Mouse (Mus musculus): Measurements from ENCODE around the gene Klhdc1. TPM values are rescaled to one million over a fixed set of nuclear protein-coding genes. Genes with fewer than 3 reads are reported as not detected.
A peak's percentile ranks its signal among the peaks of the same experiment; 100 is the strongest.

The Klhdc1 gene
- polyA plus RNA-seq (2014; fragmentation: Nextera tagmentation; extraction: Ambion mirVana): 3.1 and 3.8 TPM in 2 replicates

- 73% methylated on average over 6 of the region's 6 CpGs for WGBS
- Histone ChIP-seq H3K9me3 (ENCODE audit: control insufficient read depth, low read length) (no peaks in the 10 kb centered on the region), H3K9ac (ENCODE audit: low read length) (peak within 1 kb of the TSS; percentile 94), H3K4me3 (ENCODE audit: low read depth, low read length) (peak within 1 kb of the TSS; percentile 71), H3K27ac (ENCODE audit: low read depth, low read length) (no peak within 1 kb of the TSS), H3K27me3 (ENCODE audit: control insufficient read depth, insufficient read depth, low read length) (no peaks in the 10 kb centered on the region), H3K4me1 (replicated peaks; ENCODE audit: control insufficient read depth, insufficient read depth, low read length) (0 out of 2 replicates have a peak, but pooled peaks cover 2% of the 10 kb centered on the region), H3K36me3 (ENCODE audit: control insufficient read depth, insufficient read depth, low read length) (no peaks in the 10 kb centered on the region), H3K4me2 (ENCODE audit: low read depth, low read length, severe bottlenecking) (peak within 1 kb of the TSS; percentile 79)
- DNase-seq (ENCODE audit: low spot score) (no peak), ATAC-seq (replicated peaks; ENCODE audit: low FRiP score) (no peak)
Observed at GRCm38 (mm10) chr12:69240876-69241275, at the start of gene Klhdc1. Gene Klhdc1, plus strand, starts transcription at chr12:69241176.

GRCm38 (mm10) chr12:69191396-69191795, 49.6 kb upstream of the Klhdc1 start:
- Histone ChIP-seq H3K36me3 (ENCODE audit: control insufficient read depth, insufficient read depth, low read length) (no peaks in the 10 kb centered on the region; the same call in 1 of the 2 replicates), H3K27me3 (ENCODE audit: control insufficient read depth, insufficient read depth, low read length) (no peaks in the 10 kb centered on the region), H3K4me1 (replicated peaks; ENCODE audit: control insufficient read depth, insufficient read depth, low read length) (no peaks in the 10 kb centered on the region), H3K27ac (ENCODE audit: low read depth, low read length) (no peak overlapping the region), H3K4me3 (ENCODE audit: low read depth, low read length) (no peak overlapping the region), H3K9ac (ENCODE audit: low read length) (no peak overlapping the region), H3K4me2 (ENCODE audit: low read depth, low read length, severe bottlenecking) (no peak overlapping the region), H3K9me3 (ENCODE audit: control insufficient read depth, low read length) (no peaks in the 10 kb centered on the region)
- WGBS: 89% methylated on average over 5 of the region's 5 CpGs
- ATAC-seq (replicated peaks; ENCODE audit: low FRiP score): no peak
- DNase-seq (ENCODE audit: low spot score): no peak

DNA sequence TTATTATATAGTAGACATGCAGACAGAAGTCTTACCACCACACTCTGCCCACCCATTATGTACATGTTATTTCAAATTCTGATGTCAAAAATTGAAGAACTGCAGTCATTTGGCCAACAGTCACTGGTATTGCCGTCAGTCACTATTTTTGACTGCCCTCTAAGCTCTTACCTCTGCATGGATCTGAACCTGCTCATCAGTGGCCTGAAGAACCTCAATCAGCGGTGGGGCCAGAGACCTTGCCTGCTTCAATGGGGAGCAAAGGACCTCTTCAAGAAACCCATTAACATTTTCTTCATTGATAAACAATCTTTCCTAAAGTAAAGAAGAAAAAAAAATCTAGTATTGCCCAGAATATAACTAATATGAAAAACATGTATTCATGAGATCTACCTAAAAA, 48.3 kb upstream of the Klhdc1 start:
- Histone ChIP-seq H3K9ac (ENCODE audit: low read length) (no peak overlapping the region), H3K27ac (ENCODE audit: low read depth, low read length) (no peak overlapping the region), H3K27me3 (ENCODE audit: control insufficient read depth, insufficient read depth, low read length) (no peaks in the 10 kb centered on the region), H3K4me2 (ENCODE audit: low read depth, low read length, severe bottlenecking) (no peak overlapping the region), H3K4me1 (replicated peaks; ENCODE audit: control insufficient read depth, insufficient read depth, low read length) (no peaks in the 10 kb centered on the region), H3K9me3 (ENCODE audit: control insufficient read depth, low read length) (no peaks in the 10 kb centered on the region), H3K4me3 (ENCODE audit: low read depth, low read length) (no peak overlapping the region), H3K36me3 (ENCODE audit: control insufficient read depth, insufficient read depth, low read length) (no peaks in the 10 kb centered on the region; the same call in 1 of the 2 replicates)
- 94% methylated on average over 2 of the region's 2 CpGs for WGBS
- ATAC-seq (replicated peaks; ENCODE audit: low FRiP score) (no peak), DNase-seq (ENCODE audit: low spot score) (no peak)

DNA sequence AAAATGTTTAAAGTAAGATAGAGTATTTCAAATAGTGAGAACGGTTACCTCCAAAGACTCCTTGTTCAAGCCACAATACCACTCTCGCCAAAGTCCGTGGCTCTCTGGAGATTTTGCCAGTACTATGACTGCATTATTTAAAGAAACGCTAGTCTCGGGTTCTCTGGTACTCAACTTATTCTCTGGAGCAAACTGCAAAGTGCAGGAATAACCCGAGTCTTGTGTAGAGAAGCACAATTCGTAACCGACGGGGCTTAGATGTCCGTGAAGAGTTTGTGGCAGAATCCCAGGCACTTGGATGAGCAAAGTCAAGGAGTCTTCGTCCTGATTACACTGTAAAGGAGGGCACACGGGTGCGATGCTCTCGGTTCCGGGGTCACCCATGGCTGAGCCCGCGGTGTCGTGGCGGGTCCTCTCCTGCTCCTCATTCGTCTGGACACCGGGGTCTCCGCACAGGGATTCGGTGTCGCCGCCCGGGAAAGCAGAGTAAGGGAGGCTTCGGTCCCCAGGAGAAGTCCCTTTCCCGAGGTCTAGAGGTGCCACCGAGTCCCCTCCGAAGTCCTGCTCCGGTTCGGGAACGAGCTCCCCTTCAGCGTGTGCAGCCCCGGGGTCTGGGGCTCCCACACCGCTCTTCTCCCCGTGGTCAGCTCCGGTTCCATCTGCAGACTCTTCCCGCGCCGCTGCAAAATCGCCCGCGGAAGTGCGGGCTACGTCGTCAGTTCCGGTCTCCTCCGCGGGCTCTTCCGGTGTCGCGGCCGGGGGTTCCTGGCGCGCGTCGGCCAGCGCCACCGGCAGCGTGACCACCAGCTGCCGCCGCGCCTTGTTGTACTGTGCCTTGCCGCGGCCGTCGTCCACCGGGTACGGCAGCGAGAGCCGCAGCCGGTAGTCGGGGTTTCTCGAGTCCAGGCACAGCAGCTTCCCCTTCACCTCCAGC, 44.3 kb upstream of the Klhdc1 start, which contains the start of gene Gm49383:
Gene Gm49383 (minus strand): TSS at position 661 of the 934 bp plus-strand sequence.
- H3K27ac ChIP-seq (ENCODE audit: low read depth, low read length): peak within 1 kb of the TSS; percentile 85
- no peaks in the 10 kb centered on the region for H3K9me3 ChIP-seq (ENCODE audit: control insufficient read depth, low read length)
- H3K36me3 ChIP-seq (ENCODE audit: control insufficient read depth, insufficient read depth, low read length): peaks cover 5% of the 10 kb centered on the region; the same call in 1 of the 2 replicates
- under 1% methylated on average over 75 of the region's 75 CpGs for WGBS
- ATAC-seq (replicated peaks; ENCODE audit: low FRiP score) (peak; percentile 83), DNase-seq (ENCODE audit: low spot score) (peak; percentile 87)
- H3K27me3 ChIP-seq (ENCODE audit: control insufficient read depth, insufficient read depth, low read length): no peaks in the 10 kb centered on the region
- H3K9ac ChIP-seq (ENCODE audit: low read length): peak within 1 kb of the TSS; percentile 85
- H3K4me2 ChIP-seq (ENCODE audit: low read depth, low read length, severe bottlenecking): peak within 1 kb of the TSS; percentile 93
- no peaks in the 10 kb centered on the region for H3K4me1 ChIP-seq (replicated peaks; ENCODE audit: control insufficient read depth, insufficient read depth, low read length)
- peak within 1 kb of the TSS; percentile 93 for H3K4me3 ChIP-seq (ENCODE audit: low read depth, low read length)

GRCm38 (mm10) chr12:69197378-69198163, 43.4 kb upstream of the Klhdc1 start:
- Histone ChIP-seq H3K27me3 (ENCODE audit: control insufficient read depth, insufficient read depth, low read length) (no peaks in the 10 kb centered on the region), H3K9me3 (ENCODE audit: control insufficient read depth, low read length) (no peaks in the 10 kb centered on the region), H3K9ac (ENCODE audit: low read length) (peak overlapping the region; percentile 85), H3K4me2 (ENCODE audit: low read depth, low read length, severe bottlenecking) (peak overlapping the region; percentile 93), H3K4me3 (ENCODE audit: low read depth, low read length) (peak overlapping the region; percentile 93), H3K4me1 (replicated peaks; ENCODE audit: control insufficient read depth, insufficient read depth, low read length) (no peaks in the 10 kb centered on the region), H3K27ac (ENCODE audit: low read depth, low read length) (peak overlapping the region; percentile 85), H3K36me3 (ENCODE audit: control insufficient read depth, insufficient read depth, low read length) (peaks cover 8% of the 10 kb centered on the region)
- peak; percentile 75 for DNase-seq (ENCODE audit: low spot score)
- ATAC-seq (replicated peaks; ENCODE audit: low FRiP score): peak; percentile 75
- under 1% methylated on average over 94 of the region's 94 CpGs for WGBS

DNA sequence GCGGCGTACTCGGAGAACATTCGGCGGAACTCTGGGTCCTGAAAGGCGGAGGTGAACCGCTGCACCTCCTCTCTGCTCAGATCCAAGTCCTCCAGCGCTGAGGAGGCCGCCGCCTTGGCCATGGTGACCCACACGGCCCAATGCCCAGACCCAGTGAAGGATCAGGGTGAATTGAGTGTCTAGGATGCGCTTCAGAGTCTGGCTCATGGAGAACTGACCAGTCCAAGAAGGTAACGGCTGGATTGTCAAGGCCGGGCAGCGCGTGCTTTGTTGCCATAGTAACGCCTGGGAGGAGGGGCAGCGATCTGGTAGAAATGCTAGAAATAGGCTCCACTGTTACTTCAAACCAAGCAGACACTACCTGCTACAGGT, 42.8 kb upstream of the Klhdc1 start, which contains the start of gene Dnaaf2:
Gene Dnaaf2 (minus strand): TSS at position 266 of the 372 bp plus-strand sequence.
- Histone ChIP-seq H3K4me1 (replicated peaks; ENCODE audit: control insufficient read depth, insufficient read depth, low read length) (no peaks in the 10 kb centered on the region), H3K9ac (ENCODE audit: low read length) (peak within 1 kb of the TSS; percentile 85), H3K27me3 (ENCODE audit: control insufficient read depth, insufficient read depth, low read length) (no peaks in the 10 kb centered on the region), H3K4me2 (ENCODE audit: low read depth, low read length, severe bottlenecking) (peak within 1 kb of the TSS; percentile 93), H3K36me3 (ENCODE audit: control insufficient read depth, insufficient read depth, low read length) (peaks cover 8% of the 10 kb centered on the region), H3K27ac (ENCODE audit: low read depth, low read length) (peak within 1 kb of the TSS; percentile 85), H3K4me3 (ENCODE audit: low read depth, low read length) (peak within 1 kb of the TSS; percentile 93), H3K9me3 (ENCODE audit: control insufficient read depth, low read length) (no peaks in the 10 kb centered on the region)
- WGBS: 0% methylated on average over 18 of the region's 18 CpGs
- DNase-seq (ENCODE audit: low spot score) (peak; percentile 87), ATAC-seq (replicated peaks; ENCODE audit: low FRiP score) (peak; percentile 42)

DNA sequence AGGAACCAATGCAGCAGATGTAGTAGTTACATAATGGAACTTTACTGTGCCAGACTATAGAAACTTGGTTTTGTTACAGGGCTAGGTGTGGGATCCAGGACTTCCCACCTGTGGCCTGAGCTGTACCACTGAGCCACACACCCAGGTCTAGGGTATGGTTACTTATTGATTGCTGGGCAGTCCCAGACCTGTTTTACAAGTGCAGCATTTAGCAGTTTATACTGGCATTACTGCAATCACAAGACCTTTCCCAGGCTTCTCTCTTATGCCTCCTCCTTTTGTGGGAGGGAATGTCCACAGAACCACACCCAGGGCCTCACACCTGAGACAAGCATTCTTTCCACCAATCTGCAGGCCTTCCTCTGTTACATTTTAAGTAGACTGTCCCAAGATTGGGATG, 42.0 kb upstream of the Klhdc1 start:
- no peak overlapping the region for H3K4me3 ChIP-seq (ENCODE audit: low read depth, low read length)
- H3K9ac ChIP-seq (ENCODE audit: low read length): no peak overlapping the region
- no peaks in the 10 kb centered on the region for H3K9me3 ChIP-seq (ENCODE audit: control insufficient read depth, low read length)
- H3K27me3 ChIP-seq (ENCODE audit: control insufficient read depth, insufficient read depth, low read length): no peaks in the 10 kb centered on the region
- no peak overlapping the region for H3K4me2 ChIP-seq (ENCODE audit: low read depth, low read length, severe bottlenecking)
- no peak overlapping the region for H3K27ac ChIP-seq (ENCODE audit: low read depth, low read length)
- no peak for ATAC-seq (replicated peaks; ENCODE audit: low FRiP score)
- peaks cover 8% of the 10 kb centered on the region for H3K36me3 ChIP-seq (ENCODE audit: control insufficient read depth, insufficient read depth, low read length)
- H3K4me1 ChIP-seq (replicated peaks; ENCODE audit: control insufficient read depth, insufficient read depth, low read length): no peaks in the 10 kb centered on the region
- no peak for DNase-seq (ENCODE audit: low spot score)

DNA sequence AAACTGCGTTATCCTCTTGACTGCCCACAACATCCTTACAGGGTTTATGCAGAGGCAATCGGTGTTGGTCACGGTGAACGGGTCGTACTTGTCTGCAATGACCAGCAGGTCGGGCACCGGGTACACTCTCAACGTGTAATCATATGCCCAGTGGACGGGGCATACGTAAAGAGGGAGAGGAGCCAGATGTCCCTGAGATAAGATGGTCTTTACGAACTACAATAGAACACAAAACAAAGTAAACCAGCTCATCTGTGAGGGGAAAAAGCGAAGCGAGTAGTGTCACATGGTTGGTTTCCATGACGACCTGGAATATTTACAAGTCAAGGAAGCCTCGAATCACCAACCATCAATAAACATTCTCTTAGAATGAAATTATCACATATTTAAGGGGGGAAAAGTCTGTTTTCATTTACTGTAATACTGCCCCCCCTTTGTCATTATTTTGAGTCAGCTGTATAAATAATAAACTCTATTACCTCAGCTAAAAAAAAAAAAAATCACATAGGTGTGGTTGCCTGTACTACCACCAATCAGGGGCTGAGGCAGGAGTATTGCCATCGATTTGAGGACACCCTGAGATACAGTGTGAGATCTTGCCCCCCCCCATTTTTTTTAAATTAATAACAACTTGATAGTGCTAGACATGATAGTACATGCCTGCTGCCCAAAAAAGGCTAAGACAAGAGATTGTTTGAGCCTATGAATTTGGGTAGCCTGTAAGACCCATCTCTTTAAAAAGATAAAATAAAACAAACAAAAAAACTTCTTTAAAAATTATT, 36.7 kb upstream of the Klhdc1 start, which contains the start of gene Gm49384:
Gene Gm49384 (minus strand): TSS at position 216 of the 782 bp plus-strand sequence.
- peaks cover 11% of the 10 kb centered on the region for H3K36me3 ChIP-seq (ENCODE audit: control insufficient read depth, insufficient read depth, low read length)
- H3K4me3 ChIP-seq (ENCODE audit: low read depth, low read length): no peak within 1 kb of the TSS
- WGBS: 90% methylated on average over 16 of the region's 16 CpGs
- ATAC-seq (replicated peaks; ENCODE audit: low FRiP score) (no peak; the same call in 1 of the 2 replicates), DNase-seq (ENCODE audit: low spot score) (peak; percentile 43)
- H3K9ac ChIP-seq (ENCODE audit: low read length): no peak within 1 kb of the TSS
- no peak within 1 kb of the TSS for H3K4me2 ChIP-seq (ENCODE audit: low read depth, low read length, severe bottlenecking)
- H3K4me1 ChIP-seq (replicated peaks; ENCODE audit: control insufficient read depth, insufficient read depth, low read length): no peaks in the 10 kb centered on the region
- no peaks in the 10 kb centered on the region for H3K9me3 ChIP-seq (ENCODE audit: control insufficient read depth, low read length)
- no peaks in the 10 kb centered on the region for H3K27me3 ChIP-seq (ENCODE audit: control insufficient read depth, insufficient read depth, low read length)
- no peak within 1 kb of the TSS for H3K27ac ChIP-seq (ENCODE audit: low read depth, low read length)
